Mouse (Mus musculus) right cerebral cortex, postnatal 10 days (tissue): ENCODE results near the gene Trpm6.

Experiments
- DNase-seq, 2 experiments: peaks; one replicate each; pipeline ENCODE4 v3.0.0; 2021; ENCODE audit warnings: low spot score in 2 of 2

Trpm6 gene

DNA sequence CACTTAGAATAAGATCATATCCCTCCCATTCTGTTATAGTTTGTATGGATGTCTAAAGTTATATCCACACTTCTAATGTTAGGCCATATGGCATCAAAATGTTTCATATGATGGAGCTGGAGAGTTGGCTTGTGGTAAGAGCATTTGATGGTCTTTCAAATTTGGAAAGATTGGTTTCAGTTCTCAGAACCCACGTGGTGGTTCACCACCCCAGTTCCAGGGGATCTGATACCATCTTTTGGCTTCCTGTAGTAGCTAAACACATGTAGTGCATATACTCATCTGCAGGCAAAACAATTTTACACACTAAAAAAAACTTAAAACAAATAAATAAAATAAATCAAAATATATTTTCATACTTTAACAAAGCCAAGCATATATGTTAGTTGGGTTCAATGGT lies 21.3 kb downstream of the Trpm6 start:
- DNase-seq = no peak

DNA sequence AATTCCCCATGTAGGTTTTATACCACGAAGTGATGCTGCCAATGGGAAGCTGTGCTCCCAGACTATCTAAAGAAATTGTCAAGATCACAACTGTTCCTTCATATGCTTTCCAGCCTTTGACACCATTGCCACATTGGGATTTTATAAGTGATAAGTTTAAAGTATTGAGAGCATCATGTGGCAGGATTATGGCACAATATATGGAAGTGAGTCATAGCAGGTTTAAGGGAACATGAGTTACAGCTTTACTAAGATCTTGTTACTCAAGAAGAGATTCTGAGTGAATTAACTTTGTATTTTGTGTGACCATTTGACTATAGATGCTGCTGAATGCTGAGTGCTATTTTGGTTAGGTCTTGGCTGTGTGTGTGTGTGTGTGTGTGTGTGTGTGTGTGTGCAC lies 21.8 kb downstream of the Trpm6 start:
- no peak for DNase-seq

DNA sequence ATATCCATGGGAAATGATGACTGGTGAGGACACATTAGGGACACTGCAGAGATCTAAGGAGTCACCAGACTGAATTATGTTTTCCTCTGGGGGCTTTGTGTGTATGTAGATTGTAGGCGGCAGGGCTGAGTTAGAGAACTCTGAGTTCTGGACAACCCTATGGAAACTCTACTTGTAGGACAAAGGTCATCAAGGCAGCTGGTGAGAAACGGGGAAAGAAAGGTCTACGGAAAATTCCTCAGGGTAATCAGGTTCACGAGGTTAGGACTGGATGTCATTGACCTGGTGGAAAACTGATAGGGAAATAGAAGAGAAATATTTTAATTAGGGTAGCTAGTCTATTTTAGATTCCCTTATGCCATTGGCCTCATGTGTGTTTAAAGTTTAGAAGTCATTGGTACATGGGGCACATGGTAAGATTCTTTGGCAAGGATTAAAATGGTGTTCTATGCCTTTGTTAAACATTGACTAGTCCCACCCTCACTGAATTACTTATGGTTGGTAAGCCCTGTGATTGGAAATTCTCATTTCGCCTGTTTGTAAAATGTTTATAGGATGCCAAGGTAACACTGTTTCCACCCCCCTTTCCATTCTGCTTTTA lies 23.2 kb downstream of the Trpm6 start:
- DNase-seq = no peak

DNA sequence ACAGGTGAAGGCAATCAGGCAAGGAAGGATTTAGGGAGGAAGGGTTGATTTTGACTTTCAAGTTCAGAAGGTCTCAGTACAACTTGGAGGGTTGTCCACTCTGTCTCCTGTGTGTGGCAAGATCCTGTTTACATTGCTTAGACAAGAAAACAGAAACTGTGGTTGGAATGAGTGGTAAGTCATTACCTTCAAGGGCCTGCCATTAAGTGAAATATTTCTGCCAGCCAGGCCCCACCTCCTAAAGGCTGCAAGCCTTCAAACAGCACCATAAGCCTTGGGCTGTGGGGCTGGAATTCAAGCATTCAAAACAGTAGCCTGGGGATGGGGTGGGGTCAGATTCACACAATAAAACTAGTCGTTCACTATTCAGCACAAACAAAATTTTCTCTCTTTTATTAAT lies 24.3 kb downstream of the Trpm6 start:
- DNase-seq = no peak

DNA sequence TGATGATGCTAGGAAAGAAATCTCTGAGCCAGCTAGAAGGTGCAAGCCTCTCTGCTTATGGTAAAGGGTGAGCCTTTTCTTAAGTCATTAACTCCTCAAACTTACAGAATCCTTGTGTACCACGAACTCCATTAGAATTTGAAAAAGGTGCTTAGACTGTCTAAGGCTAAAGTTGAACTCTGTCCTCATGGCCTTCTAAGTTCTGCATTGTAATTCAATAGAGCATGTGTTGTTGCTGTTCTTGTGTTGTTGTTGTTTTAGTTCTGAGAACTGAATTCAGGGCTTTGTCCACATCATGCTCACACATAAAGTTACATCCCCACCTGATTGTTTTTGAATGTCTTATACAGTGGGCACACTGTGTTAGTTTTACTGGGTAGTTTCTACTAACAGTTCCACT lies 49.9 kb downstream of the Trpm6 start:
- no peak for DNase-seq

DNA sequence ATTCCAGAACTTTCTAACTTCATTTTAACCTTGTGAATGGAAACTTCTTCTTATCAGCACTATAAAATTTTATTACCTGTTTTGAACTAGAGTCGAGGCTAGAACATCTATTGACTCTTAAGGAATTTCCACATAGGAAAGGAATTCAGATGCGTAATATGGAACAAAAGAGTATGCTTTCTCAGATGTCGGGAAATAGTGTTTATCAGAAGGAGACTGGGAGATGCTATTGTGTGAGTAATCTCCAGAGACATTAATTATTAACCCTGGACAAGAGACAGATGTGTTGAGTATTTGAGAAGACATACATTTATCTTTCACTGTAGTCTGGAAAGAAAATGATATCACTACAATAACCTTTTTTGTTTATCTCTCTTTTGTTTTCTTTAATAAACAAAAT lies 61.5 kb downstream of the Trpm6 start:
- no peak for DNase-seq

DNA sequence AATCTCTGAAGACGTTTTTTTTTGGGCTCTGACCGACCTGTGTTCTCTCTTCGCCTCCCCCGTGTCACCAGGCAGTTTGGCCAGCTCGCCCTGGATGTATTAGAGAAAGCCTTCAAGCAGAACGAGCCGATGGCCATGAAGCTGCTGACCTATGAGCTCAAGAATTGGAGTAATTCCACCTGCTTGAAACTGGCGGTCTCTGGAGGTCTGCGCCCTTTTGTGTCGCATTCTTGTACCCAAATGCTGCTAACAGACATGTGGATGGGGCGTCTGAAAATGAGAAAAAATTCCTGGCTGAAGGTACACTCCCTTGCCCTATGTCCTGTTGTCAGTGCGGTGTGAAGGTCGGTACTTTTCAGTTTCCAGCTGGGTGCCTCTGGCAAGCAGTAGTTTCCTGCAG lies 65.4 kb downstream of the Trpm6 start:
- no peak for DNase-seq

DNA sequence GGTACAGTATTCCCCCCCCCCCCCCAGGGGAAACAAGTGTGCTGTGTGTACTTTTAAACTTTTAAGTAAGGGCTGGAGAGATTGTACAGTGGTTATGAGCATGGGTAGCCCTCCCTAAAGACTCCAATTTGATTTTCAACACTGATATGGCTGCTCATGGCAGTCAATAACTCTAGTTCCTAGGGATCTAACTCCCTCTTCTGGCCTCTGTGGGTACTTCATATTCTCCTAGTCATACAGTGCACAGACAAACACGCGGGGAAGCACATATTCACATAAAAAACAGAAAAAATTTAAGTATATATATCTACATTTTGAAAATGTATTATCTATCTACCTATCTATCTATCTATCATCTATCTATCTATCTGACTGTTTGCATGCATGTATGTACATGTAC lies 67.6 kb downstream of the Trpm6 start:
- DNase-seq = no peak

DNA sequence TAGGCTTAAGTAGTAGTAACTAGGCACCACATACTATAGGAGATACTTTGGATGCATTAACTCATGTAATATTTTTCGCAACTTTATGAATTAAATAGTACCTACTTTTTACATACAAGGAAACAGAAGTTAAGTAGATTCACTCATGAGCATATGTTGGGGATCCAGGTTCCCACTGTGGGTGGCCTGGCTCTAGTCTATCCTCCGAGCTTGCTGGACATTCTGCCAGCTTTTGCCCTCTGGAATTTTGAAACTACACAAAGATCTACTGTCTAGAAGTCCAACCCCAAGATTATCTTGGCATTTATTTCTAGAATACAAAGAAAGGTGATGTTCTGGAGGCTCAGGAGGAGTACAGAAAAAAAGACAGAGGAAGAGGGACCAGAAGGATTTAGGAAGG lies 78.8 kb downstream of the Trpm6 start:
- no peak for DNase-seq

DNA sequence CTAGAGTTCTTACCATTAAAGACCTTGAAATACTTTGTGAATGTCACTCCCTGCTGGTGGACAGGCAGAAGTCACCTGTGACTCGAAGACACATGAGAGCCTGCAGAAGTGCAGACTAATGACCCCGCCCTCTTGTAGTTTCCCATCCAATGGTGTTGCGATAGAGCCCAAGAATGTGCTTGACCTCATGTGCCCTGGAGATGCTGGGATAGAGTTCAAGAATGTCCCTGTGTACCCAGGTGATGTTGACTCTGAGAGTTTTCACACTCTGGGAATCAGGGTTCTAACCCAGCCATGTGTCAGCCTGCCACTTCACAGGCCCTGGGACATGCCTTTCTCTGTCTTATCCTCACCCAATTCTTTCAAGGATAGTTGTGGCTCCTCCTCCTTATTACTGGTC lies 81.4 kb downstream of the Trpm6 start:
- DNase-seq = no peak

DNA sequence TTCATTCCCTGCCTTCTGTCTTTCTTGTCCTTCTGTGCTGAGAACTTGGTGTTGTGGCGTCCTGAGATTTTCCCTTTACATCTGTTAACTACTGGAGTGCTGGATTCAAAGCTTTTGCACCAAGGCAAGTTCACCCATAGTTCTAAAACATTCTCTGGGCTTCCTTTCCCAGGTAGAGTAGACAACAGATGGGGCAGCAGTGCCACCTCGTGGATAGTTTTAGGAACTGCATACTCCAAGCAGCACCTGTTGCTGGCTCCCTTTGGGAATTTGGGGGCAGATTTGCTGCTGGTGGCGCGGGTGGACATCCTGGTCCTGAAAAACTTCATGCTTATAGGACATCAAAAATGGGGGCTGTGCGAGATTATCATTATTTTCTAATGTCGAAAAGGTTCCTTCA lies 85.2 kb downstream of the Trpm6 start:
- peak; percentile 38 to 75 for DNase-seq

DNA sequence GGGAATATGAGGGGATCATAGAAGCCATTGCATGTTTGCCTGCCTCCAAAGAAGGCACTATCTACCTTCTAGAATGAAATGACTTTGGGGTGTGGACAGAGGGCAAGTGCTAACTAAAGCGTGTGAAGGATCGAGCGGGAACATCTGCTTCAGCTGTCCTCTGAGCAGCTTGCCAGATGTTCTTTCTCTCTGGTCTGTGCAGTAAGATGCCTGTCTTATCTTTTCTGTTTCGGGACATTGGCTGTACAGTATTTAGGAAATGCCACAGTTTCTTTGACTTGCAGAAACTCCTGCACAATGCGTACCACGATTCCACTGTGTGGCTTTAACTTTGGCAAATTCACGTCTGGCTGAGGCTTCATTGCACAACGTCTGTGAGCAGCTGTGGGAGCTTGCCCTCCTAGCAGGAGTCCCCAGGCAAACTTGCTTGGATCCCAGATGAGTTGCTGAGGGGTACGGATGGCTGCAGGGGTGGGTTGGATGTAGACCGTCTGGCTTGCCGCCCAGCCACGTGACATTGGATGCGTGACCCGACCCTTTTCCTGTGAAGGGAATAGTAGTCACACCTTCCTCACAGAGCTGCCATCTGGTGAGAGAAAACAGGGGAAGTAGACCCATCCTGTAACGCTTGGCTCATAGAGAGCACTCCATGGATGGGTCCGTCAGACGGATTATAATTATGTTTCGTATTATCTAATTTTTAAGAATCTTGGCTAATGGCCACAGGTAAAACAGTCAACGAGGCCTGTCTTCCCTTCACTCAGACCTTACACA lies 92.2 kb downstream of the Trpm6 start:
- no peak for DNase-seq

DNA sequence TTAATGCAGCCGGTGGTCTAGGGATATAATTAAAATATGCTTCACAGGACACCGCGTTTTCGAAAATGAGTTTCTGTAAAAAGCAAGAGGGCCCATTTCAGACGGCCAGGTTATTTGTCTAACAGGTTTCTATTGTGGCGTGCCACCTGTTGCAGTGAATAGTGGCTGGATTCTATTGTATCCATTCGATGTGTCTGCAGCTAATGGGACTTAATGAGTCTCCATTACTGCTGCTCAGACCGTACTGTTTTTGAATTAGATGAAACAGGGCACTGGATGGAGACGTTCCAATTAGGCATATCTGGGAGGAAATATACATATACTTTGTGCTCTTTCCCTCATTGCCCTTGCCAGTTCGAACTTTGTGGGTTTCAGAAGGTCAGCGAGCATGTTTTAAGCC lies 92.8 kb downstream of the Trpm6 start:
- no peak for DNase-seq

DNA sequence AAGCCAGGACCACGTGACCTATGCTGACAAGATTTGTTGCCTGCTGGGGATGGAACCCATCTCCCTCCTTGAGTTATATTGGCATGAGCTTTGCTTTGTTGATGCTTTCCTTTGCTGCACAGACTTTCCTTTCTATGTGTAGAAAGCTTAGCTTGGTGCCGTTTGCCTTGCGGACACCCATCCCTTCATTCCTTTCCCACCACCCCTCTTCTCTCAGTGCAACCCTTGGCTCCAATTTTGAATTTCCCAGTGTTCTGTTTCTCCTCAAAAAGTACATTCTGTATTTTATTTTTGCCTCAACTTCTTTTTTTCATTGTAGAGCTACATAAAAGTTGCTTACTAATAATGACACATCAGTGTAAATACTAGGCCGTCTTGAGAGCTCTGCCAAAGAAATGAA lies 96.6 kb downstream of the Trpm6 start:
- no peak for DNase-seq

DNA sequence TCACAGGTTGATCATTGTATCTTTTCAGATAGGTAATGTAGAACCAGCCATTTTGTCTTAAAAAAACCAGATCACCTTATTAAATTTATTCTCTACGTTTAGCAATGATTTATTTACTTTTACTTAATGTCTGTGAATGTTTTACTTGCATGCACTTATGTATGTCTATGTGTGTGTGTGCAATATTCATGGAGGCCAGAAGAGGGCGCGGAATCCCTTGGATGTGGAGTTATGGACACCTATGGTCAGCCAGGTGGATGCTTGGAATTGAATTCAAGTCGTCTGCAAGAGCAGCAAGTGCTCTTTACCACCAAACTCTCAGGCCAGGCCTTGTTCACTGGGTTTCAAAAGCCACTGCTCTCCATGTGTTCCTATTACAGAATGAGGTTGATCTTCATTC lies 118.5 kb downstream of the Trpm6 start:
- no peak for DNase-seq

DNA sequence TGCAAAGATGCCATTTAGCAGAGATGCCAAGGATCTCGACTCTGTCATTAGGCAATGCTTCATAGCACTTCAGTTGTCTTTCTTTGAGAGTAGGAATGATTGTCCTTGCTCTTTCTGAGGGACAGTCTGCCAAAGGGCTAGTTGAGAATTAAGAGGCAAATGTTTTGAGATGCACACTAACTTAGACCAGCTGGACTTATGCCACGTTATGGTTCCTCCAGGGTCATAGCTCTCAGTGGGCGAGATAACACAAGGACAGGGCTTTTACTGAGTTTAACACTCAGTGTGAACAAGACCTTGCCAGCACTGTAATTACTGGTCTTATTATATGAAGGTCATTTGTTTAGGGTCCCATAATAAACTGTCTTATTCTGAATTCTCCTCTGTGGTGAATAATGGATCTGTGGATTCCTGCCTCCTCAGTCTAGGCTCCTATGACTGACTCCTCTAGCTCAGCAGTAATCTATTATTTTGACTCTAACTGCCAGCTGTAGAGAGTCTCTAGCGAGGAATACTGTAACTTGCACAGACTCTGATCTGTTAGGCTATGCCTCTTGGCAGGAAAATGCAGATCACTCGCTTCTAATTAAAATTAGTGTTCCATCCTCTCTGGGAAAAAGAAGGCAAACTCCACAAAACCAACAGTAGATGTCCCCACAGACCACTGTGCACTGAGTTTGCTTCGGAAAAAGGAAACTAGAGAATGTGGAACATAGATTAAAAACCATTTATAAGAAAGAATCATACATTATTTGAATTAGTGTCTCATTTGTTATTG lies 123.2 kb downstream of the Trpm6 start:
- DNase-seq = peak; percentile 68 to 69

DNA sequence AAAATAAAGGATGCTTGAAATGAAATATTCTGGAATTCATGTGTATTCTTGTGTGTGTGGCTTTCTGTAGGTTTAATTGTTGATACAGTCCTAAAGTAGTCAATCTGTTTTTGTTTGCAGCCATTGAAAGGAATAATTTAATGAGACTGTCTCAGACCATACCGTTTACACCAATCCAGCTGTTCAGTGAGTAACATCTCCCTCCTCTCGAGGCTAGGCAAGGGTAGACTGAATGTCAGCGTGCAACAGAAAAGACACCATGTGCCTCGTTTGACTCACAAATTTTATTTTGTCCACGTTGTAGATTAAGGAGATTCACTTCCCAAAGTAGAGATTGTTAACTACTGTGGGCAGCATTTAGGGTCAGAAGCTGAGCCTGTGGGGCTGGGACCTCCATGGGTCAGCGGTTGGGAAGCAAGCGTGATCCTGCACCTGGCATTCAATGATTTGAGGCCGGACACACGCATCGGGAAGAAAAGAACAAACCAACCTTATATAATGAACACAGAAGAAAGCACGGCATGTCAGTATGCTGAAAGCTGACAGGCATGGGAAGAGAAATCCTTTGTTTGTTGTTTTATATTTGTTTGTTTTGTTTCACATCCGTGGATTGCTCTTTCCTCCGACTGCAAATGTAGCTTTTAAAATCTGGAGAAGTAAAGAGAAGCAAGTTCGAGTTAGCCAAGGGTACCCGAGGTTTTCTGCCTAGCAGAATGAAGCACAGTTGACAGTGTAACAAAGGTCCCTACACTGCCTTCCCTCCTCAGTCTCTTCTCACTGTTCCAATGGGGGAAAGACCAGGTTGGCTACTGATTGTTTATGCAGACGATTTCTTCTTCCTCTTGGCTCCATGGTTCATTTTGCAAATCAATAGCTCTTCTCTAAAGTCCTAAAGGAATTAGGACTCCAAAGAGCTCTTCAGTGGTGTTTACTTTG lies 124.2 kb downstream of the Trpm6 start:
- DNase-seq = no peak

DNA sequence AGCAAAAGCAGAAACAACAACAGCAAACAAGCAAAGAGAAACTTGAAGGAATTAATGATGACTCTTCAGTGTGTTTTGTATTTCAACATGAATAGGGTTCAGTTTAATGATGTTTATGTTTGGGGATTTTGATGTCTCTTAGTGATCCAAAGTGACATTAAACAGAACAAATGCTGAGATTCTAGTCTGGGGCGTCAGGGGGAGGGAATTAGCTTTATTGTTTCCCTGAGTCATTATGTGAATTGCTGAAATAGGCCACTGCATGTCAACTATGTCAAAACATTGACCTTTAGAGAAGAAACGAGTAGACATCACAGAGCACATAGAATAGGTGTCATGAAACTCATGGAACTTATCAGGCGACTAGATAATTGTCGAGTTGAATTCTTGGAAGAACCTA lies 129.5 kb downstream of the Trpm6 start:
- no peak for DNase-seq

DNA sequence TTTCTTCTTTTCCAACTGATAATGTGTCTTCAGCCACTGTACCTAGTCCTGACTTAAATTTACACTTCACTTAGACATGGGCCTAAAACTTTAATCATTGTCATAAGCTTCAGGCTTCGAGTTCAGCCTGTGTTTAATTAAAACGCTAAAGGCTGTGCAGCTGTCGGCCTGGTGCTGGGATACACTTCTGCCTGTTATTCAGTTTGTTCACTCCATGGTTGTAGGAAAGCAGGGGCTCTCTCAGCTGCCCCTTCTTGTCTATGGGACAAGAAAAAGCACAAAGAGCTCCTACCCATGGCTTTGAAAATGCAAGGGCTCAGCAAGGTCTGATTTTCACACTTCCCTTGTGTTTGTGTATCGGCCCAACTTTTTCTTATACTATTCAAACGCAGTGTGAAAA lies 131.4 kb downstream of the Trpm6 start:
- DNase-seq = no peak

DNA sequence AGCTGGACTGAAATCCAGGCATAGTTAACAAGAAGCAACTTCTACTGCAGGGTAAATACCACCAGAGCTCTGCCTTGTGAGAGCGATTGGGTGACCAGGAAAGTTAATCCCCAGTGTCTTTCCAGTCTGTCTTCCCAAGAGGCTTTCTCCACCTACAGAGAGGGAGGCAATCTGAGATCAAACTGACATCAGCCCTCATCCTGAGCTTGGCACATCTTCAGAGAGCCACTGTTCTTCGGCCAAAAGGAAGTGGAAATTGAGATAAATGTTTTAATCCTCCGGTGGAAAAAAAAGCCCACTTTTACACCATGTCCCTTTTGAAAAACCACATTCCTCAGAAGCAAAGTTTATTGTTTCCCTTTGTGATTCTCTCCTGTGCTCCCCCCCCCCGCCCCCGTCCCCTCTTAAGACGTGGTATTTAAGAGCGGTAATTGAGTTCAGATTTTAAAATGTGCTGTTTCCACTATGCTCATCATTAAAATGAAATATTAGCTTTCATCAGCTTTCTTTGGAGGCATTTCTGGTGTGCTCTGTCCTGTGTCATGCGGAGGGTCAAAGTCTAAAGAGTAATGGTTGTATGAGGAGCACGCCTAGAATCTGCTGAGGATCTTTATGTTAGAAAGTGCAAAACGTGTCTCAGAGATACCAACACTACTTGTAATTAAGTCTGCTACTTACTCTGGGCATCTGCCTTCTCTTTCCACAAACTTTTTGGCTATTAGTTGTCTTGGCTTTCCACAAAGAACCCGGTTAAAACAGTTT lies 138.0 kb downstream of the Trpm6 start:
- no peak for DNase-seq

DNA sequence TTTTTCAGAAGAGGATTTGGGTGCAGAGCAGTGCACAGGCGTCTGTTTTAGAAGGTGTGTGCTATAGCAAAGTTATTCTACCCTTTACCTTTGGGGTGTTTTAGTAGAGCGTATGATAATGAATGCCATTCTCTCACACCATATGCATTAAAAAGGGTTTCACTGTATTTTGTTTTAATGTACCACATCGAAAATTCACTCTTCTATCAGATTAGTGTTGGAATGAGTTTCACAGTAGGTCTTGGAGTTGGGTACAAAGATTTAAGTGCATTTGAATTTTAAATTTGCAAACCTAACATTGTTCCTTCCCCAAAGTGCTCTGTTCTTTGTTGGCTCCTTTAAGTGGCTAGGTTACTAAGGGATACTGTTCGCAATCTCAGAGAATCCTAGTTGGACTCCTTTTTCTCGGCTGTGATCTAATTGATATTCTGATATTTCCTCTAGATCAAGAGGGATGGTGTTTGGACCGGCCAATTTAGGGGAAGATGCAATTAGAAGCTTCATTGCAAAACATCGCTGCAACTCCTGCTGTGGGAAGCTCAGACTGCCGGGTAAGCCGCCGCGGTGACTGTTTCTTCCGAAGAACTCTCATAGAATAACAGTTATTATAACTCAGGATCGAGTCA lies 138.8 kb downstream of the Trpm6 start:
- DNase-seq = peak; percentile 60 to 73
